Mouse (Mus musculus) liver, embryonic 15.5 days (tissue): Measurements from ENCODE around the gene Pik3cd. TPM values are rescaled to one million over a fixed set of nuclear protein-coding genes. Genes with fewer than 3 reads are reported as not detected.

Experiments
- ATAC-seq: fragments of 200-750 bp; cut with Nextera tagmentation; 2 replicates; pipeline ENCODE4 v1.8.0; 2017; ENCODE audit warnings: moderate number of reproducible peaks, mild to moderate bottlenecking, moderate library complexity; ENCODE audit not compliant: insufficient read depth
- H3K27ac ChIP-seq: fragments of 300-500 bp; sonication (generic); replicated peaks from 2 replicates; pipeline ENCODE4 v1.5.1; 2015; ENCODE audit warnings: mild to moderate bottlenecking, inconsistent platforms
- H3K27me3 ChIP-seq: fragments of 300-500 bp; sonication (generic); 2 replicates; pipeline ENCODE4 v1.6.1; 2015; ENCODE audit warnings: mild to moderate bottlenecking, inconsistent platforms
- H3K36me3 ChIP-seq: fragments of 300-500 bp; sonication (generic); replicated peaks from 2 replicates; pipeline ENCODE4 v1.6.1; 2015; ENCODE audit warnings: moderate library complexity, mild to moderate bottlenecking, inconsistent platforms
- H3K4me1 ChIP-seq: fragments of 300-500 bp; sonication (generic); replicated peaks from 2 replicates; pipeline ENCODE4 v1.6.1; 2015; ENCODE audit warnings: inconsistent platforms
- H3K4me2 ChIP-seq: fragments of 300-500 bp; sonication (generic); 2 replicates; pipeline ENCODE4 v1.6.1; 2015; ENCODE audit warnings: moderate library complexity, mild to moderate bottlenecking, inconsistent platforms
- H3K4me3 ChIP-seq: fragments of 300-500 bp; sonication (generic); replicated peaks from 2 replicates; pipeline ENCODE4 v1.5.1; 2015; ENCODE audit warnings: mild to moderate bottlenecking, inconsistent platforms
- H3K9ac ChIP-seq: fragments of 300-500 bp; sonication (generic); 2 replicates; pipeline ENCODE4 v1.6.1; 2015; ENCODE audit warnings: moderate library complexity, mild to moderate bottlenecking, inconsistent platforms
- H3K9me3 ChIP-seq: fragments of 300-500 bp; sonication (generic); replicated peaks from 2 replicates; pipeline ENCODE4 v1.6.1; 2016; ENCODE audit warnings: inconsistent platforms
- WGBS: fragments of 180-500 bp; shearing (Covaris S2); methylation state at CpG from one replicate; pipeline ENCODE4 v1.1.7; 2015; ENCODE audit warnings: mixed read lengths; ENCODE audit not compliant: insufficient replicate concordance; 5-methylcytosine and 5-hydroxymethylcytosine counted together
- polyA plus RNA-seq: library from polyadenylated mRNA; unstranded; fragments of >200 nt; fragmentation: Nextera tagmentation; extraction: Ambion mirVana; gene quantifications from 2 replicates; pipeline ENCODE4 v1.2.1, GENCODE M21; 2015

Gene Pik3cd
- polyA plus RNA-seq, 1 experiment from 2014 or later, result 7.3 TPM

GRCm38 (mm10) chr4:149684841-149685623 is 17.3 kb downstream of the Pik3cd start:
- no peak for ATAC-seq
- no peak overlapping the region for H3K4me3 ChIP-seq
- no peaks in the 10 kb centered on the region for H3K27me3 ChIP-seq
- WGBS, result 67% methylated on average over 11 of the region's 11 CpGs
- H3K9me3 ChIP-seq, result no peaks in the 10 kb centered on the region
- H3K36me3 ChIP-seq, result no peaks in the 10 kb centered on the region
- H3K9ac ChIP-seq, result no peak overlapping the region
- H3K4me2 ChIP-seq, result no peak overlapping the region
- no peak overlapping the region for H3K27ac ChIP-seq
- no peaks in the 10 kb centered on the region for H3K4me1 ChIP-seq

- Histone ChIP-seq H3K27me3 (no peaks in the 10 kb centered on the region), H3K36me3 (no peaks in the 10 kb centered on the region), H3K4me1 (no peaks in the 10 kb centered on the region), H3K9me3 (no peaks in the 10 kb centered on the region), H3K9ac (no peak overlapping the region), H3K4me3 (no peak overlapping the region), H3K27ac (no peak overlapping the region), H3K4me2 (no peak overlapping the region)
- 41% methylated on average over 7 of the region's 7 CpGs for WGBS
- no peak for ATAC-seq
Measured at GRCm38 (mm10) chr4:149683875-149684274, 18.5 kb downstream of the Pik3cd start.

GRCm38 (mm10) chr4:149679056-149679770 is 23.2 kb downstream of the Pik3cd start:
- Histone ChIP-seq H3K27ac (no peak overlapping the region), H3K4me1 (peaks cover 13% of the 10 kb centered on the region), H3K4me2 (no peak overlapping the region), H3K4me3 (no peak overlapping the region), H3K27me3 (peaks cover 22% of the 10 kb centered on the region), H3K36me3 (no peaks in the 10 kb centered on the region), H3K9me3 (no peaks in the 10 kb centered on the region), H3K9ac (no peak overlapping the region)
- no peak for ATAC-seq
- WGBS, result 63% methylated on average over 11 of the region's 11 CpGs

- no peak for ATAC-seq
- H3K36me3 ChIP-seq, result no peaks in the 10 kb centered on the region
- peaks cover 13% of the 10 kb centered on the region for H3K4me1 ChIP-seq
- 71% methylated on average over 1 of the region's 1 CpGs for WGBS
- no peak overlapping the region for H3K27ac ChIP-seq
- H3K4me3 ChIP-seq, result no peak overlapping the region
- no peaks in the 10 kb centered on the region for H3K9me3 ChIP-seq
- no peak overlapping the region for H3K4me2 ChIP-seq
- H3K9ac ChIP-seq, result no peak overlapping the region
- peaks cover 24% of the 10 kb centered on the region for H3K27me3 ChIP-seq
Measured at GRCm38 (mm10) chr4:149678006-149678405, 24.4 kb downstream of the Pik3cd start.

- H3K4me3 ChIP-seq, result peak overlapping the region; percentile 50
- peaks cover 13% of the 10 kb centered on the region for H3K4me1 ChIP-seq
- peak overlapping the region; percentile 82 for H3K4me2 ChIP-seq
- H3K36me3 ChIP-seq, result 0 out of 2 replicates have a peak, but pooled peaks cover 4% of the 10 kb centered on the region
- no peak overlapping the region for H3K9ac ChIP-seq
- H3K27ac ChIP-seq, result no peak overlapping the region
- H3K9me3 ChIP-seq, result no peaks in the 10 kb centered on the region
- 18% methylated on average over 60 of the region's 60 CpGs for WGBS
- peaks cover 24% of the 10 kb centered on the region for H3K27me3 ChIP-seq
- ATAC-seq, result peak; percentile 86
Measured at GRCm38 (mm10) chr4:149675378-149676261, 26.8 kb downstream of the Pik3cd start.

- 55% methylated on average over 8 of the region's 8 CpGs for WGBS
- peak overlapping the region; percentile 50; the same call in 1 of the 2 replicates for H3K4me3 ChIP-seq
- H3K27me3 ChIP-seq, result peaks cover 24% of the 10 kb centered on the region
- H3K4me1 ChIP-seq, result peaks cover 13% of the 10 kb centered on the region
- no peak for ATAC-seq
- H3K9me3 ChIP-seq, result no peaks in the 10 kb centered on the region
- H3K4me2 ChIP-seq, result peak overlapping the region; percentile 82
- 0 out of 2 replicates have a peak, but pooled peaks cover 4% of the 10 kb centered on the region for H3K36me3 ChIP-seq
- no peak overlapping the region for H3K9ac ChIP-seq
- no peak overlapping the region for H3K27ac ChIP-seq
Measured at GRCm38 (mm10) chr4:149674814-149675377, 27.5 kb downstream of the Pik3cd start.

- no peak for ATAC-seq
- 74% methylated on average over 5 of the region's 5 CpGs for WGBS
- H3K27ac ChIP-seq, result no peak overlapping the region
- H3K4me2 ChIP-seq, result no peak overlapping the region
- H3K9me3 ChIP-seq, result no peaks in the 10 kb centered on the region
- H3K36me3 ChIP-seq, result 0 out of 2 replicates have a peak, but pooled peaks cover 4% of the 10 kb centered on the region
- peaks cover 13% of the 10 kb centered on the region for H3K4me1 ChIP-seq
- H3K4me3 ChIP-seq, result no peak overlapping the region
- no peak overlapping the region for H3K9ac ChIP-seq
- peaks cover 24% of the 10 kb centered on the region for H3K27me3 ChIP-seq
Measured at GRCm38 (mm10) chr4:149672747-149673146, 29.6 kb downstream of the Pik3cd start.

- no peak overlapping the region for H3K4me2 ChIP-seq
- H3K4me1 ChIP-seq, result peaks cover 10% of the 10 kb centered on the region
- H3K9me3 ChIP-seq, result no peaks in the 10 kb centered on the region
- no peak overlapping the region for H3K9ac ChIP-seq
- peaks cover 21% of the 10 kb centered on the region for H3K27me3 ChIP-seq
- H3K36me3 ChIP-seq, result 0 out of 2 replicates have a peak, but pooled peaks cover 4% of the 10 kb centered on the region
- no peak overlapping the region for H3K27ac ChIP-seq
- 84% methylated on average over 6 of the region's 6 CpGs for WGBS
- no peak overlapping the region for H3K4me3 ChIP-seq
- ATAC-seq, result no peak
Measured at GRCm38 (mm10) chr4:149671175-149671574, 31.2 kb downstream of the Pik3cd start.

- no peak overlapping the region for H3K27ac ChIP-seq
- ATAC-seq, result no peak
- H3K9ac ChIP-seq, result no peak overlapping the region
- WGBS, result 52% methylated on average over 6 of the region's 6 CpGs
- no peaks in the 10 kb centered on the region for H3K36me3 ChIP-seq
- no peaks in the 10 kb centered on the region for H3K27me3 ChIP-seq
- H3K9me3 ChIP-seq, result no peaks in the 10 kb centered on the region
- H3K4me3 ChIP-seq, result no peak overlapping the region
- no peak overlapping the region for H3K4me2 ChIP-seq
- peaks cover 7% of the 10 kb centered on the region; the same call in 1 of the 2 replicates for H3K4me1 ChIP-seq
Measured at GRCm38 (mm10) chr4:149665692-149666090, 36.7 kb downstream of the Pik3cd start.

GRCm38 (mm10) chr4:149665016-149665691 is 37.2 kb downstream of the Pik3cd start:
- H3K4me2 ChIP-seq, result no peak overlapping the region
- ATAC-seq, result no peak
- H3K27ac ChIP-seq, result no peak overlapping the region
- H3K27me3 ChIP-seq, result no peaks in the 10 kb centered on the region
- 33% methylated on average over 6 of the region's 6 CpGs for WGBS
- H3K4me1 ChIP-seq, result peaks cover 7% of the 10 kb centered on the region; the same call in 1 of the 2 replicates
- no peaks in the 10 kb centered on the region for H3K36me3 ChIP-seq
- H3K9me3 ChIP-seq, result no peaks in the 10 kb centered on the region
- no peak overlapping the region for H3K9ac ChIP-seq
- H3K4me3 ChIP-seq, result no peak overlapping the region
